Mouse (Mus musculus): Measurements from ENCODE around the gene Pde1c.

DNA sequence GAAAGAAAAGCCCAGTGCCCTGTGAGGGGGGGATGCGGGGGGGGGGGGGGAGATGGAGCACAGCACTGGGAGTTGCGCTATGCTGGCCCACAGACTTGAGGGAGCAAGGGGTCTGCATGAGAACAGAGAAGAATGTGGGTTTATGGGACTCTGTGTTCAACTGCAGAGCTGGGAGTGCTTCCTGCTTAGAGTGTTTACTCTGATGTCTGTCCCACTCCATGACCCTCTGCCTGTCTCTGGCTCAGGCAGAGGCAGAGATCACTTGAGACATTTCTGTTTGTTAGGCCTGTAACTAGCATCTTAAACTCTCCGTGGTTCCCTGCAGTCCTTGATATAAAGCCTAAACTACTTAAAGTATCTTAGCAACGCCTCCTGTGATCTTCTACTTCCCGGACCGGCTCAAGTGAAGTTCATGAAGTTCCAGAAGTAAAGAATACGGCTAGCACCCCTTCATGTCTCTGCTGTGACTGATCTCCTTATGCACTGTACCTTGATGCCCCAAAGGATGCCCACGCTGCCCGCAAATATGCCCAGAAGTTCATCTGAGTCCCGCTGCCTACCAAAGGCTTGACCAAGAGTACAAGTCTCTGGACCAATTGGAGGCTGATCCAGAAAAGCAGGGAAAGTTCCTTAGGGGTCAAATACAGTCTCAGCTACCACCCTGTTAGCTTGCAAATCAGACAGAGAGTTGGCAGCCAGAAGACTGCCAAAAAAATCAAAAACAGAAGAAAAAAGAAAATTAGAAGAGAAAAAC, 47.5 kb upstream of the Pde1c start:
- TF ChIP-seq CTCF (IDR thresholded peaks at IDR 0.05; ENCODE audit: control insufficient read depth, insufficient read depth, low read length) (no peak), POLR2A (IDR thresholded peaks at IDR 0.05; ENCODE audit: borderline replicate concordance, control insufficient read depth, low read depth, low read length) (no peak)
